Mouse (Mus musculus): ENCODE data around the gene Nek1.

DNA sequence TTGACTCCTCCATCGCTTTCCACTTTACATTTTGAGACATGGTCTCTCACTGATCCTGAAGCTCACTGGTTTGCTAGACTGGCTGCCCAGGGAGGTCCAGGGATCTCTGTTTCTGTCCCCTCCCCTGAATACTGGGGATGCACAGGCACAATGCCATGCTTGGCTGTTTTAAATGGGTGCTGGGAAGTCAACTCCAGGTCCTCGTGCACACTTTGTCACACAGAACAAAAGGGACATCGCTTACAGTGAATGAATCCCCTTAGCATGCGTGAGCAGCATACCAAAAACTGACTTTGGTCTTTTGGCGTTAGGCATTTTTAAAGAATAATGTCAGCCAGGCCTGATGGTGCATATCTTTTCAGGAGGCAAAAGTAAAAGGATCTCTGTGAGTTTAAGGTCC lies 155.7 kb downstream of the Nek1 start:
- TF ChIP-seq CTCF (IDR thresholded peaks at IDR 0.05; ENCODE audit: borderline replicate concordance, insufficient read depth, low read length): no peak
- TF ChIP-seq POLR2A (IDR thresholded peaks at IDR 0.05; ENCODE audit: low read depth, low read length): no peak

Data from embryonic fibroblast, embryonic 13.5 days (primary cell).